Mouse (Mus musculus) heart, adult 8-10 months (tissue): ENCODE results near the gene Tbx3. TPM values are rescaled to one million over a fixed set of nuclear protein-coding genes. Genes with fewer than 3 reads are reported as not detected.

Experiments used
- DNase-seq: peaks from one replicate; pipeline ENCODE4 v3.0.0; 2022; ENCODE audit warnings: low spot score
- total RNA-seq, 4 experiments: library from RNA; stranded (reverse); gene quantifications; 2 replicates each; pipeline ENCODE4 v1.2.4; 2022

Gene Tbx3
- total RNA-seq, 4 experiments from 2014 or later = 8.9 to 12.7 (median 10.2) TPM

GRCm38 (mm10) chr5:119679614-119680328 is 9.3 kb downstream of the Tbx3 start:
- no peak for DNase-seq

GRCm38 (mm10) chr5:119680329-119681010 is 10.0 kb downstream of the Tbx3 start:
- no peak for DNase-seq

- no peak for DNase-seq
Measured at GRCm38 (mm10) chr5:119681011-119681832, 10.8 kb downstream of the Tbx3 start.

- no peak for DNase-seq
Measured at GRCm38 (mm10) chr5:119681833-119682210, 11.4 kb downstream of the Tbx3 start.

- no peak for DNase-seq
Measured at GRCm38 (mm10) chr5:119682646-119683515, 12.4 kb downstream of the Tbx3 start.

GRCm38 (mm10) chr5:119683861-119684260 is 13.4 kb downstream of the Tbx3 start:
- DNase-seq = no peak

- no peak for DNase-seq
Measured at GRCm38 (mm10) chr5:119684701-119685391, 14.4 kb downstream of the Tbx3 start.

GRCm38 (mm10) chr5:119685446-119686198 is 15.2 kb downstream of the Tbx3 start:
- DNase-seq = no peak

- DNase-seq = no peak
Measured at GRCm38 (mm10) chr5:119686199-119686964, 15.9 kb downstream of the Tbx3 start.

- no peak for DNase-seq
Measured at GRCm38 (mm10) chr5:119687005-119687855, 16.8 kb downstream of the Tbx3 start.

- DNase-seq = no peak
Measured at GRCm38 (mm10) chr5:119687856-119688206, 17.4 kb downstream of the Tbx3 start.

- DNase-seq = no peak
Measured at GRCm38 (mm10) chr5:119688306-119688705, 17.8 kb downstream of the Tbx3 start.

GRCm38 (mm10) chr5:119688914-119689420 is 18.5 kb downstream of the Tbx3 start:
- DNase-seq = no peak

GRCm38 (mm10) chr5:119689501-119689900 is 19.0 kb downstream of the Tbx3 start:
- no peak for DNase-seq

GRCm38 (mm10) chr5:119691075-119691474 is 20.6 kb downstream of the Tbx3 start:
- DNase-seq = peak; percentile 68

GRCm38 (mm10) chr5:119692425-119692824 is 22.0 kb downstream of the Tbx3 start:
- no peak for DNase-seq

GRCm38 (mm10) chr5:119694914-119695313 is 24.4 kb downstream of the Tbx3 start:
- DNase-seq = no peak

- no peak for DNase-seq
Measured at GRCm38 (mm10) chr5:119703031-119703430, 32.6 kb downstream of the Tbx3 start.
